Mouse (Mus musculus) E14TG2a.4 (cell line): ENCODE measurements at regions not wholly inside any gene's neighbourhood (a gene's known extent, or its start where the extent isn't known, plus 50 kb on each side); places are given as distances from the start of the nearest gene placed in this dataset.

Source experiments
- CTCF ChIP-seq: conservative IDR thresholded peaks from 2 replicates; pipeline ENCODE4 v1.5.1; 2014; ENCODE audit warnings: low read length
- POU5F1 ChIP-seq: IDR thresholded peaks from 2 replicates; pipeline ENCODE4 v1.6.1; 2014; ENCODE audit warnings: low read length, borderline replicate concordance

DNA sequence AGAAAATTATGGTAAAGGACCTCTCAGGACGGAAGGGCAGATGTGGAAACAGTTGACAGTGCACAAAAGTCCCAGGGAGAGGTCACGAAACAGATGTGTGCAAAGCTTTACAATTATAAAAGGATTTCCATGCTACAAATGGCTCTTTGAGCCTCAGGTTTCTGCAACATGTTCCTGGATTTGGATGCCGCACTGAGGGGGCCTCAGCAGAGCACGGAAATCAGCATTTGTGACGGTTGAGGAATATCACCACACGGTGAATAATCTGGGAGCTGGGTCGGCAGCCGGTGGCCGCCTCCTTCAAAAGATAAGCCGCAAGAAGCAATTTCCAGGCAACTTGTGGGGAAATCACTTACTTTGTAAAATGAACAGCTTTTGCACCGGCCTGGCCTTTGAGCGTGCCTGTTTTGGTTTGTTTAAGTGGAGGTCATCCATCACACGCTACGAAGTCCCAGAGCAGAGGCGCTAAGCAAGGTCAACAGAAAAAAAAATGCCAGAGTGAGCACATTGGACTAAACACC is 188.8 kb downstream of the Gm45692 start:
- TF ChIP-seq CTCF (no peak), POU5F1 (no peak)
